Mouse (Mus musculus) liver, adult 2 months (tissue): ENCODE measurements around the gene Gpc6. TPM values are rescaled to one million over a fixed set of nuclear protein-coding genes. Genes with fewer than 3 reads are reported as not detected.
A peak's percentile ranks its signal among the peaks of the same experiment; 100 is the strongest.

ENCODE experiments used
- DNase-seq: peaks from one replicate; pipeline ENCODE4 v3.0.0-alpha.2; 2011; ENCODE audit warnings: low read depth, low spot score; ENCODE audit errors: extremely low read depth
- H3K27ac ChIP-seq: fragments of 200-500 bp; replicated peaks from 2 replicates; pipeline ENCODE4 v1.5.1; 2012; ENCODE audit warnings: low read depth, mild to moderate bottlenecking, control low read depth, inconsistent platforms, low read length; ENCODE audit not compliant: insufficient read depth
- H3K27me3 ChIP-seq: fragments of 200-500 bp; 2 replicates; pipeline ENCODE4 v1.6.1; 2012; ENCODE audit warnings: mild to moderate bottlenecking, moderate library complexity, low read length, inconsistent platforms; ENCODE audit not compliant: control insufficient read depth, insufficient read depth
- H3K36me3 ChIP-seq: fragments of 200-500 bp; 2 replicates; pipeline ENCODE4 v1.6.1; 2012; ENCODE audit warnings: low read length, inconsistent platforms; ENCODE audit not compliant: control insufficient read depth, insufficient read depth
- H3K4me1 ChIP-seq: fragments of 200-500 bp; 2 replicates; pipeline ENCODE4 v1.6.1; 2011; ENCODE audit warnings: low read length; ENCODE audit not compliant: control insufficient read depth, insufficient read depth
- H3K4me3 ChIP-seq: fragments of 200-500 bp; 2 replicates; pipeline ENCODE4 v1.5.1; 2011; ENCODE audit warnings: low read depth, mild to moderate bottlenecking, control low read depth, low read length, moderate library complexity; ENCODE audit not compliant: insufficient read depth
- H3K79me2 ChIP-seq: fragments of 200-500 bp; 2 replicates; pipeline ENCODE4 v1.6.1; 2012; ENCODE audit warnings: inconsistent platforms, mild to moderate bottlenecking, low read length, moderate library complexity; ENCODE audit not compliant: control insufficient read depth, insufficient read depth
- H3K9ac ChIP-seq: fragments of 200-500 bp; 2 replicates; pipeline ENCODE4 v1.6.1; 2012; ENCODE audit warnings: low read depth, mild to moderate bottlenecking, control low read depth, inconsistent platforms, low read length
- CTCF ChIP-seq: fragments of 200-500 bp; IDR thresholded peaks from 2 replicates; pipeline ENCODE4 v1.5.1; 2011; ENCODE audit warnings: low read depth, low read length, control low read depth
- POLR2A ChIP-seq: fragments of 200-500 bp; IDR thresholded peaks from 2 replicates; pipeline ENCODE4 v1.6.1; 2011; ENCODE audit warnings: low read length, control low read depth; ENCODE audit not compliant: insufficient read depth; ENCODE audit errors: extremely low read depth
- WGBS: fragments of 180-500 bp; shearing (Covaris S2); methylation state at CpG from one replicate; pipeline ENCODE4 v1.1.7; 2018; 5-methylcytosine and 5-hydroxymethylcytosine counted together
- polyA plus RNA-seq: library from polyadenylated mRNA; depleted of rRNA; stranded (reverse); fragments of >200 nt; gene quantifications from 2 replicates; pipeline ENCODE4 v1.2.3, GENCODE M21; 2012
- total RNA-seq: library from RNA; depleted of rRNA; stranded (reverse); fragments of >200 nt; gene quantifications from 2 replicates; pipeline ENCODE4 v1.2.3, GENCODE M21; 2014

The Gpc6 gene
- total and polyA plus RNA-seq, 2 experiments, result 0.88 to 2.6 TPM

- no peaks in the 10 kb centered on the region for H3K36me3 ChIP-seq
- H3K27ac ChIP-seq, result no peak overlapping the region
- no peak overlapping the region for H3K4me3 ChIP-seq
- H3K27me3 ChIP-seq, result no peaks in the 10 kb centered on the region
- WGBS, result 86% methylated on average over 4 of the region's 4 CpGs
- DNase-seq, result peak; percentile 1
- no peaks in the 10 kb centered on the region for H3K79me2 ChIP-seq
- H3K9ac ChIP-seq, result no peak overlapping the region
- H3K4me1 ChIP-seq, result no peaks in the 10 kb centered on the region
- TF ChIP-seq POLR2A (no peak), CTCF (no peak)
Measured at GRCm38 (mm10) chr14:117807846-117808245, 882.7 kb downstream of the Gpc6 start.

DNA sequence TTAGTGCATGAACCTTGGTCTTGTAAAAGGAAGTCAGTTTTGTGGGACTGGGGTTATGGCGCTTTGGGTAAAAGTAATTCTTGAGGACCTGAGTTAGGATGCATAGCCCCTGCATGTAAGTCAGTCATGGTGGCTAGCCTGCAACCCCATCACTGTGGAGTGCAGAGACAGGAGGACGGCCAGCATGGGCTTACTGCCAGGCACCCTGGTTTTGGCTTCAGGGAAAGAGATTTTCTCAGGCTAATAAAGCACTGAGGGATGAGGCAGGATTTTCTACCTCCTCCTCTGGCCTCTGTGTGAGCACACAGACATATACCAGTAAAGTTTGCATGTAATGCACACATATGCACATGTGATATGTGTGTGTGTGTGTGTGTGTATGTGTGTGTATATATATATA lies 883.2 kb downstream of the Gpc6 start:
- Histone ChIP-seq H3K4me1 (no peaks in the 10 kb centered on the region), H3K27me3 (no peaks in the 10 kb centered on the region), H3K9ac (no peak overlapping the region), H3K36me3 (no peaks in the 10 kb centered on the region), H3K27ac (no peak overlapping the region), H3K79me2 (no peaks in the 10 kb centered on the region), H3K4me3 (no peak overlapping the region)
- DNase-seq, result no peak
- 75% methylated on average over 2 of the region's 2 CpGs for WGBS
- TF ChIP-seq CTCF (no peak), POLR2A (no peak)

GRCm38 (mm10) chr14:117810321-117811270 lies 885.5 kb downstream of the Gpc6 start:
- 86% methylated on average over 15 of the region's 15 CpGs for WGBS

DNA sequence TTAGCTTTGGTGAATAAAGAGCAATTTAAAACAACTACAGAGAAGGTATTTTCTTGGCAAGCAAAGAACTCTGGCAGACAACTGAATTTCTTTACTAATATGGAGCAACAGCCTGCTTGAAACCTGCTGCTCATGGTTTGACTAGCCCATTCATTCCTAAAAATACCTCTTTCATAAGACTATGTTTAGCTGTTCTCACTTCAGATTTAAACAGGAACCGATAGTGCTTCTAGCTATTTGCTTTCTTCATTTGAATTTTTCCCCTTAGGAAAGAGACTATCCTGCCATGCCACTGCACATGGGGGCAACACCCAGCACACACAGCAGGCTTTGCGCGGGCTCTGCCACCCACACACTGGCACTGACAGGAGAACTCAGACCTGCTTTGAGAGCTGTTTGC lies 888.4 kb downstream of the Gpc6 start:
- no peak overlapping the region for H3K9ac ChIP-seq
- TF ChIP-seq CTCF (no peak), POLR2A (no peak)
- no peaks in the 10 kb centered on the region for H3K27me3 ChIP-seq
- peaks cover 10% of the 10 kb centered on the region for H3K4me1 ChIP-seq
- H3K4me3 ChIP-seq, result no peak overlapping the region
- H3K79me2 ChIP-seq, result no peaks in the 10 kb centered on the region
- no peak overlapping the region for H3K27ac ChIP-seq
- H3K36me3 ChIP-seq, result no peaks in the 10 kb centered on the region
- peak; percentile 30 for DNase-seq
- 29% methylated on average over 3 of the region's 3 CpGs for WGBS

More at GRCm38 (mm10) chr14:117810321-117811270, 885.5 kb downstream of the Gpc6 start:
- TF ChIP-seq CTCF (no peak), POLR2A (no peak)
- no peak overlapping the region for H3K27ac ChIP-seq
- H3K79me2 ChIP-seq, result no peaks in the 10 kb centered on the region
- no peak overlapping the region for H3K4me3 ChIP-seq
- no peak for DNase-seq
- H3K9ac ChIP-seq, result no peak overlapping the region
- no peaks in the 10 kb centered on the region for H3K27me3 ChIP-seq
- H3K36me3 ChIP-seq, result no peaks in the 10 kb centered on the region
- H3K4me1 ChIP-seq, result peaks cover 1% of the 10 kb centered on the region; the same call in 1 of the 2 replicates

- 96% methylated on average over 9 of the region's 9 CpGs for WGBS
- no peak overlapping the region for H3K27ac ChIP-seq
- H3K4me1 ChIP-seq, result peaks cover 10% of the 10 kb centered on the region
- H3K4me3 ChIP-seq, result no peak overlapping the region
- no peaks in the 10 kb centered on the region for H3K79me2 ChIP-seq
- H3K36me3 ChIP-seq, result no peaks in the 10 kb centered on the region
- no peak for DNase-seq
- H3K27me3 ChIP-seq, result no peaks in the 10 kb centered on the region
- no peak overlapping the region for H3K9ac ChIP-seq
- TF ChIP-seq POLR2A (no peak), CTCF (no peak)
Measured at GRCm38 (mm10) chr14:117816008-117816407, 890.9 kb downstream of the Gpc6 start.

GRCm38 (mm10) chr14:117816706-117817105 lies 891.6 kb downstream of the Gpc6 start:
- Histone ChIP-seq H3K4me3 (no peak overlapping the region), H3K36me3 (no peaks in the 10 kb centered on the region), H3K4me1 (peaks cover 10% of the 10 kb centered on the region), H3K79me2 (no peaks in the 10 kb centered on the region), H3K9ac (no peak overlapping the region), H3K27me3 (no peaks in the 10 kb centered on the region), H3K27ac (0 out of 2 replicates have a peak overlapping the region, but pooled peaks have one; percentile 39)
- peak; percentile 90 for DNase-seq
- no peak for TF ChIP-seq POLR2A
- no peak for TF ChIP-seq CTCF
- WGBS, result 17% methylated on average over 3 of the region's 3 CpGs
